Mouse (Mus musculus) kidney, embryonic 15.5 days (tissue): ENCODE data around the gene Fdxacb1. TPM values are rescaled to one million over a fixed set of nuclear protein-coding genes. Genes with fewer than 3 reads are reported as not detected.

Source experiments
- ATAC-seq: fragments of 200-750 bp; cut with Nextera tagmentation; replicated peaks from 2 replicates; pipeline ENCODE4 v1.8.0; 2017; ENCODE audit warnings: moderate TSS enrichment; ENCODE audit not compliant: low FRiP score
- H3K27ac ChIP-seq: fragments of 300-500 bp; sonication (generic); 2 replicates; pipeline ENCODE4 v1.5.1; 2015; ENCODE audit warnings: mild to moderate bottlenecking, inconsistent platforms
- H3K27me3 ChIP-seq: fragments of 300-500 bp; sonication (generic); 2 replicates; pipeline ENCODE4 v1.6.1; 2015; ENCODE audit warnings: inconsistent platforms
- H3K36me3 ChIP-seq: fragments of 300-500 bp; sonication (generic); 2 replicates; pipeline ENCODE4 v1.6.1; 2015; ENCODE audit warnings: inconsistent platforms
- H3K4me1 ChIP-seq: fragments of 300-500 bp; sonication (generic); 2 replicates; pipeline ENCODE4 v1.6.1; 2015; ENCODE audit warnings: inconsistent platforms
- H3K4me2 ChIP-seq: fragments of 300-500 bp; sonication (generic); 2 replicates; pipeline ENCODE4 v1.6.1; 2015; ENCODE audit warnings: moderate library complexity, mild to moderate bottlenecking, inconsistent platforms
- H3K4me3 ChIP-seq: fragments of 300-500 bp; sonication (generic); replicated peaks from 2 replicates; pipeline ENCODE4 v1.5.1; 2015; ENCODE audit warnings: mild to moderate bottlenecking, inconsistent platforms
- H3K9ac ChIP-seq: fragments of 300-500 bp; sonication (generic); 2 replicates; pipeline ENCODE4 v1.6.1; 2015; ENCODE audit warnings: mild to moderate bottlenecking, inconsistent platforms
- H3K9me3 ChIP-seq: fragments of 300-500 bp; sonication (generic); replicated peaks from 2 replicates; pipeline ENCODE4 v1.6.1; 2016; ENCODE audit warnings: inconsistent platforms
- WGBS: fragments of 180-500 bp; shearing (Covaris S2); methylation state at CpG from one replicate; pipeline ENCODE4 v1.1.7; 2015; ENCODE audit warnings: mixed read lengths; 5-methylcytosine and 5-hydroxymethylcytosine counted together
- polyA plus RNA-seq: library from polyadenylated mRNA; unstranded; fragments of >200 nt; fragmentation: Nextera tagmentation; extraction: Ambion mirVana; gene quantifications from 2 replicates; pipeline ENCODE4 v1.2.1, GENCODE M21; 2015

Fdxacb1 gene
- polyA plus RNA-seq, 1 experiment from 2014 or later = 10.9 TPM

DNA sequence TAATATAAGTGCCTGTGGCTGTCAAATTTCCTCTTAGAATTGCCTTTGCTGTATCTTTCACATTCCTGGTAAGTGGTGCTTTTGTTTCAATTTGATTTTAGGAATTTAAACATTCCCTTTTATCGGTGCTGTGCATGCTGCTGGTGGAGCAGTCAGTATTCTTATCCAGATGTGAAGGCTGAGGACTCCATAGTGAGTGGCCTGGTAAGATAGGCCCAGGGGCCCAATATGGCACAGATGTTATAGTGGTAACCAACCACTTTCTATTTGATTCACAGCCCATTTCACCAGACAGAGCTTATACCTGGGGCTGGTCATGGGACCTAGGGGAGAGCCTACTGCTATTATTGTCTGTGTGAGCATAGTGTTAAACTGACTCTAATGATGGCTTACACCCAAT is 48.5 kb downstream of the Fdxacb1 start:
- Histone ChIP-seq H3K4me3 (no peak overlapping the region), H3K4me1 (no peaks in the 10 kb centered on the region), H3K4me2 (no peak overlapping the region), H3K9me3 (no peaks in the 10 kb centered on the region), H3K27ac (no peak overlapping the region), H3K9ac (no peak overlapping the region), H3K27me3 (no peaks in the 10 kb centered on the region), H3K36me3 (peaks cover 56% of the 10 kb centered on the region)
- 98% methylated on average over 1 of the region's 1 CpGs for WGBS
- no peak for ATAC-seq

DNA sequence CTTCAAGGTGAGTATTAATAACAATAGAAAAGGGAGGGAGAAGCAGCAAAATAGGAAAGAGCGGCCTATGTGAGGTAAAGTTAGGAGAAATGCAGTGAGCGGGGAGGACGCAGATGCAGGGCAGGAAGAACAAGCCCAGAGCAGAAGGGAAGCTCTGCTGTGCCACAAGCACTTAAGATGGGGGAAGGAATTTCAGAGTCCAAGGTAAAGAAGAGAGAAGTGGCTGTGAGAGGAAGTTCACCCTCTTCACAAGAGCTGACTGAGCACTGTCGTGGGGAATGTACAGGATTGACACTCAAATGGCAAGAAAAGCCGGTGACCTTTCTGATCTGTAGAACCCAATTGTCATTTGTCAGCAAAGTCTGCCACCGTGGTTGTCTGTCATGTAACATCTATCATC is 50.0 kb downstream of the Fdxacb1 start:
- Histone ChIP-seq H3K4me3 (no peak overlapping the region), H3K36me3 (peaks cover 56% of the 10 kb centered on the region), H3K4me1 (no peaks in the 10 kb centered on the region), H3K4me2 (no peak overlapping the region), H3K27ac (no peak overlapping the region), H3K9me3 (no peaks in the 10 kb centered on the region), H3K9ac (no peak overlapping the region), H3K27me3 (no peaks in the 10 kb centered on the region)
- ATAC-seq = no peak
- 91% methylated on average over 6 of the region's 6 CpGs for WGBS

DNA sequence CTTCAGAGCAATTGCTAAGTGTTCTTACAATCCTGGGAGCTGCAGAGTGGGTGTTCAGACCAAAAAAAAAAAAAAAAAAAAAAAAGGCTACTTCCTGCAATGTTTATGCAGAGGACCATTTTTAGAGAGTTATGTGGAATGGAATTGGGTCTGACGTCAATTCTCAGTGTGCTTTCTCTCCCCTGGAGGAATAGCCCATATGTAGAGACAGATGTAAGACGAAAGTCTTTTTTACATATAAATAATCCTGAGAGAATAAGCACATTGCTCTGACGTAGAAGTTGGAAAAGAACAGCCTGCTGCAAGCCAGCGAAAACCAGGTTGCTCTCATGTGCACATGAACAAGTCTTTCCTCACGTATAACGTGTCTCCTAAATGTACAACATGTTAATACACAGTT is 51.7 kb downstream of the Fdxacb1 start:
- Histone ChIP-seq H3K9me3 (no peaks in the 10 kb centered on the region), H3K27ac (no peak overlapping the region), H3K36me3 (peaks cover 54% of the 10 kb centered on the region), H3K4me3 (no peak overlapping the region), H3K4me2 (no peak overlapping the region), H3K27me3 (no peaks in the 10 kb centered on the region), H3K4me1 (no peaks in the 10 kb centered on the region), H3K9ac (no peak overlapping the region)
- 92% methylated on average over 6 of the region's 6 CpGs for WGBS
- ATAC-seq = no peak

DNA sequence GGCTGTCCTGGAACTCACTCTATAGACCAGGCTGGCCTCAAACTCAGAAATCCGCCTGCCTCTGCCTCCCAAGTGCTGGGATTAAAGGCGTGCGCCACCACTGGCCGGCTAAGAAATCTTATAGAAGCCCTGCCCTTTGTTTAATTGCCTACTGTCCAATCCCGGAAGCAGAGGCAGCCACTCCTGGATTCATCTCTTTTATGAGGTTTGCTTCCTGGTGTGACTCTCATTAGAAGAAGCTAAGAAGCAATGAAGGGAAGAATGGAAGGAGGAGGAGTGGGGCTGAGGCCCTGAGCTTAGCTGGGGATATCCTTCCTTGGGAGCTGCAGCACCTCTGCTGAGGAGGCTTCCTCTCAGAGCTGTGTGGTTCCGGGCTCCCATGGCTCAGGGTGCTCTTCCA is 53.6 kb downstream of the Fdxacb1 start:
- H3K4me2 ChIP-seq = no peak overlapping the region
- H3K27ac ChIP-seq = no peak overlapping the region
- whole genome bisulfite sequencing = 90% methylated on average over 6 of the region's 6 CpGs
- no peak overlapping the region for H3K4me3 ChIP-seq
- H3K9ac ChIP-seq = no peak overlapping the region
- no peaks in the 10 kb centered on the region for H3K9me3 ChIP-seq
- no peak for ATAC-seq
- H3K27me3 ChIP-seq = no peaks in the 10 kb centered on the region
- no peaks in the 10 kb centered on the region for H3K4me1 ChIP-seq
- H3K36me3 ChIP-seq = peaks cover 46% of the 10 kb centered on the region

DNA sequence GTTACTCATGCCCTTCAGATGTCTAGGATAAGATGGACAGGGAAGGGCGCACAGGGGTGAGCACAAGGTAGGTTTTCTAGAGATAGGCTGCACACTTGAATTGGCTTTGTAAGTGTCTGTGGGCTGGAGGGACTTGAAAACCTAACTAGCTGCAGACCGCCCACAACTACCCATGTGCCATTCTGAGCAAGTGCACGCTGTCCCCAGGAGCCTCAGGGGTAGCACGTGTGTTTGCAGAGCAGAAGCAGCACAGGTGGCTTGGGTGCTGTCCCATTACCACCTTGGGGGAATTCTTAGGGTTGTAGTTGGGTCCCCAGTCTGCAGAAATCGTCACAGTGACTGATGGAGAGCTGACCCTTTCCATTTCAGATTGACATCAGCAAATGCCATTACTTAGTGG is 54.2 kb downstream of the Fdxacb1 start:
- no peak for ATAC-seq
- WGBS = 91% methylated on average over 5 of the region's 5 CpGs
- Histone ChIP-seq H3K9ac (no peak overlapping the region), H3K4me3 (no peak overlapping the region), H3K9me3 (no peaks in the 10 kb centered on the region), H3K4me2 (no peak overlapping the region), H3K4me1 (no peaks in the 10 kb centered on the region), H3K36me3 (peaks cover 40% of the 10 kb centered on the region), H3K27ac (no peak overlapping the region), H3K27me3 (no peaks in the 10 kb centered on the region)

Other genes with a start within 250 kb of the Fdxacb1 start
- 88.2 and 94.1 TPM in 2 replicates for gene Pts, start 239.5 kb upstream of the Fdxacb1 start, polyA plus RNA-seq
- 1.7 and 3.0 TPM in 2 replicates for gene Il18, start 213.4 kb upstream of the Fdxacb1 start, polyA plus RNA-seq
- 0.08 and 0.12 TPM in 2 replicates for gene Bco2, start 213.1 kb upstream of the Fdxacb1 start, polyA plus RNA-seq
- 0.18 TPM in 1 of 2 replicates, not detected in the other for gene Tex12, start 206.9 kb upstream of the Fdxacb1 start, polyA plus RNA-seq
- 363 and 376 TPM in 2 replicates for gene Sdhd, start 164.4 kb upstream of the Fdxacb1 start, polyA plus RNA-seq
- 259 and 296 TPM in 2 replicates for gene Timm8b, start 164.3 kb upstream of the Fdxacb1 start, polyA plus RNA-seq
- 4.9 and 5.6 TPM in 2 replicates for gene Pih1d2, start 150.9 kb upstream of the Fdxacb1 start, polyA plus RNA-seq
- gene Nkapd1, start 150.8 kb upstream of the Fdxacb1 start, polyA plus RNA-seq = 22.1 and 24.8 TPM in 2 replicates
- 60.4 and 67.2 TPM in 2 replicates for gene Dlat, start 108.5 kb upstream of the Fdxacb1 start, polyA plus RNA-seq
- 8.3 and 8.5 TPM in 2 replicates for gene Dixdc1, start 28.7 kb upstream of the Fdxacb1 start, polyA plus RNA-seq
- gene 2310030G06Rik, start 21.7 kb upstream of the Fdxacb1 start, polyA plus RNA-seq = 8.9 and 9.2 TPM in 2 replicates
- 53.1 and 59.0 TPM in 2 replicates for gene Cryab, start 16.9 kb upstream of the Fdxacb1 start, polyA plus RNA-seq
- 8.1 and 10.5 TPM in 2 replicates for gene Hspb2, start 15.9 kb upstream of the Fdxacb1 start, polyA plus RNA-seq
- 35.6 and 35.9 TPM in 2 replicates for gene Alg9, start 6.8 kb downstream of the Fdxacb1 start, polyA plus RNA-seq
- gene 1110032A03Rik, start 7.3 kb downstream of the Fdxacb1 start, polyA plus RNA-seq = 30.1 and 35.0 TPM in 2 replicates
- 74.8 and 75.6 TPM in 2 replicates for gene Ppp2r1b, start 77.1 kb downstream of the Fdxacb1 start, polyA plus RNA-seq
- 18.2 and 21.0 TPM in 2 replicates for gene Sik2, start 240.8 kb downstream of the Fdxacb1 start, polyA plus RNA-seq